Mouse (Mus musculus) heart, adult 2 months (tissue): ENCODE data around the gene Tbkbp1. TPM values are rescaled to one million over a fixed set of nuclear protein-coding genes. Genes with fewer than 3 reads are reported as not detected.
A peak's percentile ranks its signal among the peaks of the same experiment; 100 is the strongest.

Source experiments
- DNase-seq, 2 experiments: peaks; one replicate each; pipeline ENCODE4 v3.0.0; 2021
- H3K27ac ChIP-seq: fragments of 200-600 bp; 2 replicates; pipeline ENCODE4 v1.8.1; 2022
- H3K27me3 ChIP-seq: fragments of 200-500 bp; 2 replicates; pipeline ENCODE4 v1.6.1; 2012; ENCODE audit warnings: mild to moderate bottlenecking, low read length, inconsistent platforms, mixed read lengths; ENCODE audit not compliant: control insufficient read depth, insufficient read depth
- H3K36me3 ChIP-seq: fragments of 200-500 bp; 2 replicates; pipeline ENCODE4 v1.6.1; 2012; ENCODE audit warnings: low read length, inconsistent platforms; ENCODE audit not compliant: control insufficient read depth, insufficient read depth
- H3K4me1 ChIP-seq: fragments of 200-500 bp; 2 replicates; pipeline ENCODE4 v1.6.1; 2011; ENCODE audit warnings: low read length; ENCODE audit not compliant: control insufficient read depth, insufficient read depth
- H3K4me3 ChIP-seq: fragments of 200-600 bp; 2 replicates; pipeline ENCODE4 v1.8.1; 2022
- H3K79me2 ChIP-seq: fragments of 200-500 bp; replicated peaks from 2 replicates; pipeline ENCODE4 v1.6.1; 2012; ENCODE audit warnings: mild to moderate bottlenecking, inconsistent platforms, low read length, moderate library complexity, mixed read lengths; ENCODE audit not compliant: control insufficient read depth, insufficient read depth
- H3K9ac ChIP-seq: fragments of 200-500 bp; 2 replicates; pipeline ENCODE4 v1.6.1; 2012; ENCODE audit warnings: low read depth, mild to moderate bottlenecking, control low read depth, inconsistent platforms, low read length, mixed read lengths
- CTCF ChIP-seq: fragments of 200-600 bp; IDR thresholded peaks from 2 replicates; pipeline ENCODE4 v1.8.1; 2022; ENCODE audit warnings: antibody characterized with exemption, mild to moderate bottlenecking, moderate library complexity
- EP300 ChIP-seq: fragments of 200-500 bp; IDR thresholded peaks from 2 replicates; pipeline ENCODE4 v1.6.1; 2011; ENCODE audit warnings: low read depth, low read length, control low read depth; ENCODE audit not compliant: insufficient read depth
- POLR2A ChIP-seq: fragments of 200-500 bp; IDR thresholded peaks from 2 replicates; pipeline ENCODE4 v1.6.1; 2011; ENCODE audit warnings: mild to moderate bottlenecking, low read depth, low read length, control low read depth; ENCODE audit not compliant: insufficient read depth
- WGBS: fragments of 180-500 bp; shearing (Covaris S2); methylation state at CpG from one replicate; pipeline ENCODE4 v1.1.7; 2018; 5-methylcytosine and 5-hydroxymethylcytosine counted together
- intact Hi-C: fragments of 180-260 bp; cut with DNase I; formaldehyde crosslinking; loops from one replicate; pipeline ENCODE4 v1.15.1; 2025
- polyA plus RNA-seq: library from polyadenylated mRNA; depleted of rRNA; stranded (reverse); fragments of >200 nt; gene quantifications from 2 replicates; pipeline ENCODE4 v1.2.3, GENCODE M21; 2012
- total RNA-seq, 2 experiments: library from RNA; stranded (reverse); gene quantifications; 2 replicates each; pipeline ENCODE4 v1.2.3; 2021

Gene Tbkbp1
- total and polyA plus RNA-seq, 3 experiments = 12.1 to 13.5 (median 12.2) TPM

DNA sequence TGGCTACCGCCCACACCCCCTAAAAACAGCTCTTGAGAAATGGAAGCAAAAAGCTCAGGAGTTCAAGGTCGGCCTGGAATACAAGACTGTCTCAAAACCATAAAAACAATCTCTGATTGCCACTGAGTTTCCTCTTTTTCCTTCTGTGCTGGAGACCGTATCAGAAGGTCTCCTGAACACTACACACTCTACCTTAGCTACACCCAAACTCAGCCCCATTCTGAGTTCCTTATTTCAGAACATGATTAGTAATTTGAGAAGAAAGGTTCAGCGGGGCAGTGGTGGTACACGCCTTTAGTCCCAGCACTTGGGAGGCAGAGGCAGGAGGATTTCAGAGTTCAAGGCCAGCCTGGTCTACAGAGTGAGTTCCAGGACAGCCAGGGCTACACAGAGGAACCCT lies 29.8 kb upstream of the Tbkbp1 start:
- no peak overlapping the region for H3K27ac ChIP-seq
- no peak overlapping the region for H3K4me3 ChIP-seq
- intact Hi-C loops = loop anchor here (10.0 kb wide), 1 partner anchor 524 kb away; the partner anchor contains the start of genes Pcgf2 and Psmb3
- 83% methylated on average over 5 of the region's 5 CpGs for WGBS
- H3K27me3 ChIP-seq = no peaks in the 10 kb centered on the region
- peaks cover 24% of the 10 kb centered on the region for H3K36me3 ChIP-seq
- no peak for TF ChIP-seq CTCF
- TF ChIP-seq EP300 = no peak
- no peak for TF ChIP-seq POLR2A
- H3K79me2 ChIP-seq = peaks cover 5% of the 10 kb centered on the region
- no peak for DNase-seq
- no peak overlapping the region for H3K9ac ChIP-seq
- no peaks in the 10 kb centered on the region; the same call in 1 of the 2 replicates for H3K4me1 ChIP-seq

DNA sequence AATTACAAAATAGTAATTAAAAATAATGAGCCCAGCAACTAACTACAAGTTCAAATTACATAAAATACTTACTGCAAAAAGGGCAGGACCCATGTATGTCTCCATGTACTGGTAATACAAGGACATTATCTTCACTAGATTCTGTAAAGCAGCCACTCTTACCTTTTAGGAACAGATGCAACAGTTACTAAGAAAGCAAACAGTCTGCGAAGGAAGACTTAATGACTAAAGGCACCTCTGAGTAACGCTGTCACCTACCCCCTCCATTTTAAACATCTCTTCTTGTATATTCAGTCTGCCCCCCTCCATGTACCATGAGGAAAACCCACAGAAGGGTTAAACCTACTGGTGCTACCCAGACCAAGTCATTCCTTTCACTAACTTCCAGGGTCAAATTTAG lies 26.9 kb upstream of the Tbkbp1 start:
- Histone ChIP-seq H3K27ac (no peak overlapping the region), H3K9ac (no peak overlapping the region), H3K4me3 (no peak overlapping the region), H3K4me1 (no peaks in the 10 kb centered on the region), H3K79me2 (peaks cover 3% of the 10 kb centered on the region), H3K36me3 (peaks cover 15% of the 10 kb centered on the region), H3K27me3 (no peaks in the 10 kb centered on the region)
- no peak for DNase-seq
- intact Hi-C loops = loop anchor here (1.0 kb wide), 1 partner anchor 106 kb away; no protein-coding TSS in a partner anchor
- 94% methylated on average over 2 of the region's 2 CpGs for WGBS
- TF ChIP-seq EP300 (no peak), POLR2A (no peak), CTCF (no peak)

DNA sequence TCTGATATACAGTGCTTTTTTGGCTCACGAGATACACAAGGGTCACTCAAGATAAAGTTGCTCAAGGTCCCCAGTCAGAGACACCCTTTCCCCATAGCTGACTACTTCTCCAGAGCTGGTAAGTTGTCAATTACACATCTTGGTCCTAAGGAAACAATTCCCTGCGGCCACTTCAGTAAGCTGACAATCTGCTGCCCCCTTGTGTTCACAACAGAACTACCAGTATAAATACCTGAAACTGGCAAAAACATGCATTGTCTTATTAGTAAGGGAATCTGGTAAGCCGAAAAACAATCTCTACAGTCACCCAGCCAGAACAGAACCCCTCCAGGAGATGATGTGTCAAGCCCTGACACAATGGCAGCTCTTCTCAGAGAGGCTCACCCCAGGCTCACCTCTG lies 25.6 kb upstream of the Tbkbp1 start:
- Histone ChIP-seq H3K9ac (no peak overlapping the region), H3K4me1 (no peaks in the 10 kb centered on the region), H3K79me2 (peaks cover under 1% of the 10 kb centered on the region), H3K27ac (no peak overlapping the region), H3K4me3 (no peak overlapping the region), H3K27me3 (no peaks in the 10 kb centered on the region), H3K36me3 (peaks cover 7% of the 10 kb centered on the region)
- DNase-seq = peak; percentile 15 to 27
- intact Hi-C loops = loop anchor here (1.0 kb wide), 1 partner anchor 76 kb away; no protein-coding TSS in a partner anchor
- 33% methylated on average over 3 of the region's 3 CpGs for WGBS
- TF ChIP-seq POLR2A (no peak), CTCF (peak; percentile 81)

DNA sequence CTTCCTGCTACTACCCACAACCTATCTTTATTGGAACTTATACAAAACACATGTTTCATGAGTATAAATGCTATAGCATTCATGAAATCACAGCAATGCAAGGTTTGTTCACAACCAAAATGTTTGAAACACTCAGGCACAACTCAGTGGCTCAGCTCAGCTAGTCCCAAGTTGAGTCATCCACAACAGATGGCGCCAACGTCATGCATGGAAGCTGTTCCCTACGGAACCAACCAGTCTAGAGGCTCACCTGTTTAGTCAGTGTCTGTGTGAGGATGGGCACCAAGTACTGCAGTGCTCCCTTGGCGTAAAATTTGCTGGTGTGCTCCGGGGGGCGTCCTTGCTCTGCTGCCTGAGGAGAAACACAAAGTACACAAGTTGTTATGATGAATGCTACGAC lies 24.2 kb upstream of the Tbkbp1 start:
- peaks cover 7% of the 10 kb centered on the region for H3K36me3 ChIP-seq
- H3K79me2 ChIP-seq = no peaks in the 10 kb centered on the region; the same call in 1 of the 2 replicates
- WGBS = 87% methylated on average over 7 of the region's 7 CpGs
- H3K4me1 ChIP-seq = no peaks in the 10 kb centered on the region
- intact Hi-C loops = no loop called here
- H3K4me3 ChIP-seq = no peak overlapping the region
- no peak overlapping the region for H3K9ac ChIP-seq
- TF ChIP-seq POLR2A = no peak
- TF ChIP-seq CTCF = no peak
- TF ChIP-seq EP300 = no peak
- no peaks in the 10 kb centered on the region for H3K27me3 ChIP-seq
- DNase-seq = no peak
- H3K27ac ChIP-seq = no peak overlapping the region

DNA sequence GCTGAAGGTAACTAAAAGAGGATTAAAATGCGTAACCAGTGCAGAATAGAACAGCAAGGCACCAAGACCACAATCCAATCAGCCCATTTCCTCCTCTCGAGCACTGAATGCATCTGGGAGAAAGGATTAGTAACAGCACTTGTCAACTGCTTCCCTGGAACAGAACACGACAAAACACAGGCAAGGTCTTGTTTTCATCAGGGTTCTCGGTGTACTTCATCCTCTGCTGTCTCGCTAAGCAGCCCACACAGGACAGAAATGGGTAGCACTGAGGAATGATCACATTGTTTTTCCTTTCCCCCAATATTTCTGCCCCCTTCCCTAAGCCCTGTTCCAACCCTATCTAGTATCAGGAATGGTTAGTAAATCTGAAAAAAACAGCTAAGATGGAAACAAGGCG lies 9.0 kb upstream of the Tbkbp1 start:
- Histone ChIP-seq H3K36me3 (no peaks in the 10 kb centered on the region; the same call in 1 of the 2 replicates), H3K4me1 (no peaks in the 10 kb centered on the region), H3K4me3 (no peak overlapping the region), H3K9ac (no peak overlapping the region), H3K79me2 (no peaks in the 10 kb centered on the region), H3K27ac (no peak overlapping the region), H3K27me3 (no peaks in the 10 kb centered on the region)
- TF ChIP-seq POLR2A (no peak), CTCF (no peak), EP300 (no peak)
- no peak for DNase-seq
- intact Hi-C loops = no loop called here
- WGBS = 67% methylated on average over 6 of the region's 6 CpGs

DNA sequence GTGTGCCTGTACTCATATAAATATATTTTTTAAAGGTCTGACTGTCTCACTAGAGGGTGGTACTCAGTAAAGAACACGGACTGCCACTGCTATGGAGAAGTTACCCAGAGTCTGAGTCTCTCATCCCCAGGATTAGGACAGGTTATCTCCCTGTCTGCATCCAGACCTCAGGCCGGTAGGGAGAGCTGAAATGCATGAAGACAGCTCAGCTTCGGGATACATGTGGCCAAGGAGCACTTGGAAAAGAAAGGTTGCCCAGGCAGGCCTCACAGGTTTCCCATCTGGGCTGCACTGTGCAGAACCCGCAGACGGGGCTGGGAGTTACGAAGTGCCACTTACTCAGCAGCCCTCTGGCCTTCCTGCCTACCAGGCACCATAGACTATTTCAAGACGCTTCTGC lies 5.7 kb upstream of the Tbkbp1 start:
- no peaks in the 10 kb centered on the region for H3K27me3 ChIP-seq
- H3K36me3 ChIP-seq = no peaks in the 10 kb centered on the region; the same call in 1 of the 2 replicates
- no peaks in the 10 kb centered on the region for H3K79me2 ChIP-seq
- DNase-seq = no peak
- no peak overlapping the region for H3K27ac ChIP-seq
- H3K4me1 ChIP-seq = 0 out of 2 replicates have a peak, but pooled peaks cover under 1% of the 10 kb centered on the region
- H3K9ac ChIP-seq = no peak overlapping the region
- no peak overlapping the region for H3K4me3 ChIP-seq
- TF ChIP-seq CTCF = no peak
- no peak for TF ChIP-seq EP300
- TF ChIP-seq POLR2A = no peak
- 74% methylated on average over 7 of the region's 7 CpGs for WGBS
- intact Hi-C loops = no loop called here
